Mouse (Mus musculus) layer of hippocampus, postnatal 36 days (tissue): ENCODE data around the gene Gm5447. TPM values are rescaled to one million over a fixed set of nuclear protein-coding genes. Genes with fewer than 3 reads are reported as not detected.

Experiments used
- DNase-seq, 2 experiments: peaks; one replicate each; pipeline ENCODE4 v3.0.0; 2022
- total RNA-seq, 2 experiments: library from RNA; stranded (reverse); gene quantifications; 2 replicates each; pipeline ENCODE4 v1.2.3; 2021

The Gm5447 gene
- total RNA-seq, 2 experiments from 2014 or later, result not detected

GRCm38 (mm10) chr13:30986934-30987455 lies 13.0 kb downstream of the Gm5447 start:
- DNase-seq, result no peak

GRCm38 (mm10) chr13:30987686-30988085 lies 13.7 kb downstream of the Gm5447 start:
- DNase-seq, result no peak

GRCm38 (mm10) chr13:30989710-30990109 lies 15.7 kb downstream of the Gm5447 start:
- no peak for DNase-seq

- no peak for DNase-seq
Observed at GRCm38 (mm10) chr13:30990233-30990632, 16.2 kb downstream of the Gm5447 start.

- DNase-seq, result peak; percentile 20 to 44
Observed at GRCm38 (mm10) chr13:30993819-30994218, 19.8 kb downstream of the Gm5447 start.

- DNase-seq, result no peak
Observed at GRCm38 (mm10) chr13:30994249-30994858, 20.4 kb downstream of the Gm5447 start.

- no peak for DNase-seq
Observed at GRCm38 (mm10) chr13:30997526-30998253, 23.7 kb downstream of the Gm5447 start.

- DNase-seq, result no peak
Observed at GRCm38 (mm10) chr13:30999799-31000198, 25.8 kb downstream of the Gm5447 start.

- no peak for DNase-seq
Observed at GRCm38 (mm10) chr13:31004458-31004857, 30.5 kb downstream of the Gm5447 start.

- DNase-seq, result no peak
Observed at GRCm38 (mm10) chr13:31004995-31005394, 31.0 kb downstream of the Gm5447 start.

GRCm38 (mm10) chr13:31017545-31017944 lies 43.5 kb downstream of the Gm5447 start:
- no peak for DNase-seq

GRCm38 (mm10) chr13:31021514-31021913 lies 47.5 kb downstream of the Gm5447 start:
- no peak for DNase-seq

- no peak for DNase-seq
Observed at GRCm38 (mm10) chr13:31021927-31022326, 47.9 kb downstream of the Gm5447 start.

GRCm38 (mm10) chr13:31023664-31024063 lies 49.7 kb downstream of the Gm5447 start:
- DNase-seq, result no peak

Other genes starting within 250 kb of the Gm5447 start
- gene Irf4, start 225.0 kb upstream of the Gm5447 start, total RNA-seq, result under 1 TPM; 0.12 to 0.48 TPM
- gene Hus1b, start 26.4 kb upstream of the Gm5447 start, total RNA-seq, result under 1 TPM in 1 of 2 experiments, not detected in 1; 0.97 TPM
- 10 to 100 TPM; 37.4 to 37.7 TPM for gene Exoc2, start 111 bp upstream of the Gm5447 start, total RNA-seq